Mouse (Mus musculus) CH12.LX (cell line): ENCODE data around the gene Mex3d. TPM values are rescaled to one million over a fixed set of nuclear protein-coding genes. Genes with fewer than 3 reads are reported as not detected.

ENCODE experiments used
- DNase-seq: peaks from one replicate; pipeline ENCODE4 v3.0.0-alpha.2; 2013; ENCODE audit errors: extremely low read depth
- H3K27ac ChIP-seq: 2 replicates; pipeline ENCODE4 v1.5.1; 2012; ENCODE audit warnings: low read depth, mild to moderate bottlenecking, control low read depth, moderate library complexity; ENCODE audit not compliant: insufficient read depth
- H3K27me3 ChIP-seq: replicated peaks from 2 replicates; pipeline ENCODE3; 2012; ENCODE audit warnings: inconsistent platforms
- H3K36me3 ChIP-seq, 2 experiments: replicated peaks in 1 of 2; 2 replicates each; pipeline versions ENCODE3 to v1.6.1; 2012; ENCODE audit warnings: inconsistent platforms in 1 of 2, low read length in 1 of 2, mild to moderate bottlenecking in 1 of 2, mixed read lengths in 1 of 2, moderate library complexity in 1 of 2; ENCODE audit not compliant: control insufficient read depth in 1 of 2, insufficient read depth in 1 of 2
- H3K4me1 ChIP-seq, 2 experiments: 2 replicates each; pipeline ENCODE4 v1.6.1; 2012; ENCODE audit warnings: inconsistent platforms in 1 of 2, moderate library complexity in 1 of 2; ENCODE audit not compliant: insufficient read depth in 2 of 2, control insufficient read depth in 1 of 2
- H3K4me2 ChIP-seq: 2 replicates; pipeline ENCODE4 v1.6.1; 2012; ENCODE audit warnings: low read depth, mild to moderate bottlenecking, control low read depth; ENCODE audit not compliant: poor library complexity, insufficient read depth, severe bottlenecking
- H3K4me3 ChIP-seq, 3 experiments: fragments of 150-350 bp in 1 of 3; sonication (generic) in 1 of 3; replicated peaks in 1 of 3; 2 replicates each; pipeline versions ENCODE3 to v1.5.1; 2011 to 2012; ENCODE audit warnings: low read depth in 2 of 3, low read length in 2 of 3, mild to moderate bottlenecking in 2 of 3, moderate library complexity in 2 of 3, control low read depth in 1 of 3, improper control_type of control experiment in 1 of 3, inconsistent platforms in 1 of 3, mixed read lengths in 1 of 3; ENCODE audit not compliant: poor library complexity in 1 of 3
- H3K79me2 ChIP-seq: replicated peaks from 2 replicates; pipeline ENCODE4 v1.6.1; 2012; ENCODE audit warnings: mild to moderate bottlenecking, moderate library complexity; ENCODE audit not compliant: control insufficient read depth, poor library complexity, insufficient read depth, severe bottlenecking; ENCODE audit errors: extremely low read depth
- H3K9ac ChIP-seq: 2 replicates; pipeline ENCODE4 v1.6.1; 2012; ENCODE audit warnings: low read depth, mild to moderate bottlenecking, control low read depth, moderate library complexity; ENCODE audit not compliant: insufficient read depth
- H3K9me3 ChIP-seq: replicated peaks from 2 replicates; pipeline ENCODE3; 2012; ENCODE audit warnings: low read length, inconsistent platforms, mixed read lengths
- BHLHE40 ChIP-seq: IDR thresholded peaks from 2 replicates; pipeline ENCODE4 v1.6.1; 2011; ENCODE audit warnings: mild to moderate bottlenecking, low read depth, low read length, improper control_type of control experiment
- CHD1 ChIP-seq: IDR thresholded peaks from 2 replicates; pipeline ENCODE4 v1.6.1; 2012; ENCODE audit warnings: low read depth, low read length, improper control_type of control experiment, inconsistent platforms
- CHD2 ChIP-seq: IDR thresholded peaks from 2 replicates; pipeline ENCODE4 v1.6.1; 2011; ENCODE audit warnings: low read length, improper control_type of control experiment
- E2F4 ChIP-seq: IDR thresholded peaks from 2 replicates; pipeline ENCODE4 v1.6.1; 2011; ENCODE audit warnings: low read depth, low read length, improper control_type of control experiment; ENCODE audit not compliant: insufficient replicate concordance
- ELF1 ChIP-seq: IDR thresholded peaks from 2 replicates; pipeline ENCODE4 v1.6.1; 2014; ENCODE audit warnings: low read depth, mild to moderate bottlenecking, inconsistent platforms, low read length, improper control_type of control experiment
- EP300 ChIP-seq: IDR thresholded peaks from 2 replicates; pipeline ENCODE4 v1.6.1; 2011; ENCODE audit warnings: low read length, improper control_type of control experiment
- KAT2A ChIP-seq: IDR thresholded peaks from 2 replicates; pipeline ENCODE4 v1.6.1; 2012; ENCODE audit warnings: low read length, improper control_type of control experiment, inconsistent platforms; ENCODE audit not compliant: insufficient replicate concordance
- MAZ ChIP-seq: IDR thresholded peaks from 2 replicates; pipeline ENCODE4 v1.6.1; 2012; ENCODE audit warnings: low read depth, mild to moderate bottlenecking, inconsistent platforms, low read length, improper control_type of control experiment, moderate library complexity
- NRF1 ChIP-seq: IDR thresholded peaks from 2 replicates; pipeline ENCODE4 v1.6.1; 2014; ENCODE audit warnings: low read depth, mild to moderate bottlenecking, inconsistent platforms, low read length, improper control_type of control experiment, moderate library complexity
- POLR2A ChIP-seq: IDR thresholded peaks from 2 replicates; pipeline ENCODE4 v1.6.1; 2011; ENCODE audit warnings: low read depth, mild to moderate bottlenecking, improper control_type of control experiment, low read length
- RAD21 ChIP-seq: IDR thresholded peaks from 2 replicates; pipeline ENCODE4 v1.6.1; 2011; ENCODE audit warnings: low read depth, mild to moderate bottlenecking, low read length, improper control_type of control experiment, moderate library complexity
- RCOR1 ChIP-seq: conservative IDR thresholded peaks from 2 replicates; pipeline ENCODE4 v1.6.1; 2012; ENCODE audit warnings: low read depth, mild to moderate bottlenecking, inconsistent platforms, low read length, improper control_type of control experiment
- SIN3A ChIP-seq: IDR thresholded peaks from 2 replicates; pipeline ENCODE4 v1.6.1; 2012; ENCODE audit warnings: low read length, improper control_type of control experiment, inconsistent platforms
- SMC3 ChIP-seq: IDR thresholded peaks from 2 replicates; pipeline ENCODE4 v1.6.1; 2011; ENCODE audit warnings: low read depth, low read length, improper control_type of control experiment
- TBP ChIP-seq: conservative IDR thresholded peaks from 2 replicates; pipeline ENCODE4 v1.6.1; 2011; ENCODE audit warnings: low read depth, low read length, improper control_type of control experiment
- TCF12 ChIP-seq: IDR thresholded peaks from 2 replicates; pipeline ENCODE4 v1.6.1; 2014; ENCODE audit warnings: low read depth, mild to moderate bottlenecking, inconsistent platforms, low read length, improper control_type of control experiment
- dilution Hi-C: fragments of 300-500 bp; cut with MboI; formaldehyde crosslinking; loops from 2 replicates; pipeline ENCODE4 v1.14.3; 2020; ENCODE audit warnings: low sequenced_read_pairs; ENCODE audit not compliant: extremely low pct_unique_long_range_greater_than_20kb, extremely low pct_ligation_motif_present
- in situ Hi-C: fragments of 300-500 bp; cut with MboI; formaldehyde crosslinking; loops from 3 replicates; pipeline ENCODE4 v1.14.3; 2019; ENCODE audit warnings: low sequenced_read_pairs, low pct_ligation_motif_present, low pct_unique_long_range_greater_than_20kb, mixed read lengths
- polyA plus RNA-seq: library from polyadenylated mRNA; unstranded; fragments of >175 nt; gene quantifications from 2 replicates; pipeline ENCODE4 v1.2.1, GENCODE M21; 2012; ENCODE audit warnings: low read depth; ENCODE audit not compliant: insufficient read length
- total RNA-seq, 2 experiments: library from RNA; depleted of rRNA; stranded (reverse); fragments of 300-350 nt in 1 of 2; fragments of >200 nt in 1 of 2; gene quantifications; 2 replicates each; pipeline ENCODE4 v1.2.3; 2012 to 2014

The Mex3d gene
- total and polyA plus RNA-seq, 3 experiments, result 5.9 to 8.5 (median 6.6) TPM

DNA sequence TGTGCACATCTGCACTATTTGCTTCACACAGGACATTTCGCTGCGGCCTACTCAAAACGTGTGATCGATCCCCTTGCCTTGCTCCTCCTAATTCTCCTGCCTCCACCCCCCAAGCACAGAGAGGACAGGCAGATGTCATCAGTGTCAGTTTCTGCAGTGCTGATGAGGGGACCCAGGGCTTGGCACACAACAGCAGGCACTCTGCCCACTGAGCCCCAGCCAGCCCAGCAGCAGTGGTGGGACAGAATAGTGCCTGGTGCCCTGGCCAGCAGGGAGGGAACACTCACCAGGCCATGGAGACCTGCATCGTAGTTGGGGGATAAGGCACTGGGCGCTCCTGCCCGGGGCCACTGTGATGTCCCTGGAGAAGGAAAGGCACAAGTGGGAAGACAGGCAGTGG, 28.1 kb upstream of the Mex3d start:
- no peak overlapping the region for H3K4me3 ChIP-seq
- peaks cover 99 to 100% of the 10 kb centered on the region in 2 experiments for H3K36me3 ChIP-seq
- H3K27ac ChIP-seq, result peak overlapping the region; percentile 8; the same call in 1 of the 2 replicates
- no peaks in the 10 kb centered on the region for H3K79me2 ChIP-seq
- H3K9me3 ChIP-seq, result no peaks in the 10 kb centered on the region
- in situ Hi-C loops (no loop called here), dilution Hi-C loops (no loop called here)
- H3K4me2 ChIP-seq, result no peak overlapping the region
- DNase-seq, result no peak
- H3K4me1 ChIP-seq, result peaks cover 2 to 4% of the 10 kb centered on the region in 2 experiments; a peak in 1 of 4 replicates
- H3K9ac ChIP-seq, result no peak overlapping the region
- H3K27me3 ChIP-seq, result no peaks in the 10 kb centered on the region
- no peak for TF ChIP-seq BHLHE40
- no peak for TF ChIP-seq SIN3A
- no peak for TF ChIP-seq TBP
- no peak for TF ChIP-seq ELF1
- TF ChIP-seq NRF1, result no peak
- TF ChIP-seq EP300, result no peak
- TF ChIP-seq CHD1, result no peak
- no peak for TF ChIP-seq E2F4
- TF ChIP-seq MAZ, result no peak
- no peak for TF ChIP-seq RCOR1

DNA sequence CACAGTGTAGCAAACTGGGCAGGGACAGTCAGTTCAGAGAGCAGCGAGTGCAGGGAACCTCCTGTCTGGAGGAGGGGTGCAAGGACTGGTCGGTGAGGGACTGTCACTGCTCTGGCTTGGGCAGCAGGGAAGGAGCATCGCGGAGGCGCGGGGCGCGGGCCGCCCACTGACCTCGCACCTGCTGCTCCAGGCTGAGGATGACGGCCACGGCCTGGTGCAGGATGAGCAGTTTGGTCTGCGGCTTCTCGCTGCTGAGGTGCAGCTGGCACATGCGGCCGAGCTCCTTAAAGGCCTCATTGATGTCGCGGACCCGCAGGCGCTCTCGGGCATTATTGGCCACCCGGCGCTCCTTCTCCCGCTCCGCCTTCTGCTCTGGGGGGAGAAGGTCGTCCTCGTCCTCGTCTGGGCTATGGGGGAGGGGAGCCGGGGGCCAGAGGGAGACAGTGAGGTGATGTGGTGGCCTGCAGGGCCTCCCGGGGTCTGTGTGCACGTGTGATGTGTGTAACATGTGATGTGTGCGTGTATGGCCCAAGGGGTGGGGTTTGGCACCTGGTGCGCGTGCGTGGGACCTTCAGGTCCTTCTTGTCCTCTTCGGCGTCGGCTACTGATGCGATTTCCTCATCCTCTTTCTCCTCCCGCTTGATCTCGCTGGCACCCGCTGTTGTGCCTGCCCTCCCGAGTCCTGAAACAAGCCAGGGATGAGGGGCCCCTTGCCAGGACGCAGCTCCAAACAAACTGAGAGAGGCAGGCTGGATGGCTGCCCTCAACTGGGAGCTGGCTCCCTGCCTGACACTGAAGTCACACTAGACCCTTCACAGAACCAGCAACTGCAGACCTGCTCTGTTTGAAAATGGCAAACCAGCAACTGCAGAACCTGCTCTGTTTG, 25.4 kb upstream of the Mex3d start:
- no peak overlapping the region for H3K27ac ChIP-seq
- H3K36me3 ChIP-seq, result peaks cover 90 to 99% of the 10 kb centered on the region in 2 experiments
- no peak for TF ChIP-seq RCOR1
- TF ChIP-seq SMC3, result no peak
- no peak for TF ChIP-seq TCF12
- TF ChIP-seq KAT2A, result no peak
- no peak for TF ChIP-seq BHLHE40
- TF ChIP-seq POLR2A, result 0 out of 2 replicates have a peak, but pooled peaks have one; percentile 13
- TF ChIP-seq CHD2, result no peak
- no peak for TF ChIP-seq EP300
- no peak for TF ChIP-seq RAD21
- H3K9me3 ChIP-seq, result no peaks in the 10 kb centered on the region
- in situ Hi-C loops (no loop called here), dilution Hi-C loops (no loop called here)
- peaks cover 4% of the 10 kb centered on the region in 2 experiments; a peak in 2 of 4 replicates for H3K4me1 ChIP-seq
- H3K79me2 ChIP-seq, result no peaks in the 10 kb centered on the region
- DNase-seq, result no peak
- no peaks in the 10 kb centered on the region for H3K27me3 ChIP-seq
- H3K4me3 ChIP-seq, result no peak overlapping the region
- no peak overlapping the region for H3K4me2 ChIP-seq
- H3K9ac ChIP-seq, result no peak overlapping the region
